Mouse (Mus musculus) kidney, adult 10 weeks (tissue): ENCODE measurements around the gene Itprip. TPM values are rescaled to one million over a fixed set of nuclear protein-coding genes. Genes with fewer than 3 reads are reported as not detected.

ENCODE experiments used
- polyA plus RNA-seq: library from polyadenylated mRNA; stranded (reverse); fragments of 350-450 nt; fragmentation: Illumina TruSeq; extraction: RNeasy Lipid Tissue Mini Kit (QIAGEN cat#74804); gene quantifications from one replicate; pipeline ENCODE4 v1.2.3, GENCODE M21; 2014; ENCODE audit warnings: low read depth, low replicate concordance

Itprip gene
- polyA plus RNA-seq = 0.32 TPM

DNA sequence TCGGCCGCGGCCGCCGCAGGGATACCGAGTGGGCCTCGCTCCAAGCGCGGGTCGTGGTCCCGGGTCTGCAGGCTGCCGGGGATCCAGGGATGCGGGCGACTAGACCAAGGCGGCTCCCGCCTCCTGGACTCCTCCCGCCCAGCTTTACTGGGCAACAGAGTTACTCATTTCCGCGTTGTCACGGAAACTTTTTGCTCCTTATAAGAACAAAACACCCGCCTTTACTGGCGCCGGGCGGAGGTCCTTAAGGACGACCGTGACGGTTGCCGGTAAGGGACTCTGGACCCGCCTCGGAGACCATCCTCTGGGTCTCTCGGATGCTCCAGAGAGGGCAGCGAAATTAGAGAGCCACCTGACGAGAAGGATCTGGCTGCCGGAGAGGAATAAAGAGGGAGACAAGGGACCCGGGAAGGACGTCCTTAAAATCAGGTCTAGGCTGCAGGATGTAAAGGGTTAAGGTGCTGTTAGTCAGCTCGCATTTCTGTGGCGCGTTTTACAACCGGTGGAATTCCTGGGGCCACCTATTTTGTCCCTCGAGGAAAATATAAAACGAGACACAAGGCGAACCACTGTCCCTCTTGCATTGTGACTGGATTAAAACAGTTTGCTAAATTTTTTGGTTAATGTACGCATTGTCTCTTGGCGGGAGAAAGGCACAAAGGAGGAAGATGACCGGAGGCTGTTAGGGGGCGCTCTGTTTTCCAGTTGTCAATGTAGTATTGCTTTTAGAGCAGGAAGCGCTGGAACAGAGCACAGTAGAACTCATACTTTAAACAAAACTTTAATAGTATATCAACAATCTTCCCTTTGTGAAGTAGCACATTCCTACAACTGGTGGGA is at the start of gene Itprip, which contains the start of gene Cfap43:
Gene Itprip (minus strand): TSS at position 174 of the 840 bp plus-strand sequence.
Gene Cfap43 (minus strand): TSS at position 162 of the 840 bp plus-strand sequence.

DNA sequence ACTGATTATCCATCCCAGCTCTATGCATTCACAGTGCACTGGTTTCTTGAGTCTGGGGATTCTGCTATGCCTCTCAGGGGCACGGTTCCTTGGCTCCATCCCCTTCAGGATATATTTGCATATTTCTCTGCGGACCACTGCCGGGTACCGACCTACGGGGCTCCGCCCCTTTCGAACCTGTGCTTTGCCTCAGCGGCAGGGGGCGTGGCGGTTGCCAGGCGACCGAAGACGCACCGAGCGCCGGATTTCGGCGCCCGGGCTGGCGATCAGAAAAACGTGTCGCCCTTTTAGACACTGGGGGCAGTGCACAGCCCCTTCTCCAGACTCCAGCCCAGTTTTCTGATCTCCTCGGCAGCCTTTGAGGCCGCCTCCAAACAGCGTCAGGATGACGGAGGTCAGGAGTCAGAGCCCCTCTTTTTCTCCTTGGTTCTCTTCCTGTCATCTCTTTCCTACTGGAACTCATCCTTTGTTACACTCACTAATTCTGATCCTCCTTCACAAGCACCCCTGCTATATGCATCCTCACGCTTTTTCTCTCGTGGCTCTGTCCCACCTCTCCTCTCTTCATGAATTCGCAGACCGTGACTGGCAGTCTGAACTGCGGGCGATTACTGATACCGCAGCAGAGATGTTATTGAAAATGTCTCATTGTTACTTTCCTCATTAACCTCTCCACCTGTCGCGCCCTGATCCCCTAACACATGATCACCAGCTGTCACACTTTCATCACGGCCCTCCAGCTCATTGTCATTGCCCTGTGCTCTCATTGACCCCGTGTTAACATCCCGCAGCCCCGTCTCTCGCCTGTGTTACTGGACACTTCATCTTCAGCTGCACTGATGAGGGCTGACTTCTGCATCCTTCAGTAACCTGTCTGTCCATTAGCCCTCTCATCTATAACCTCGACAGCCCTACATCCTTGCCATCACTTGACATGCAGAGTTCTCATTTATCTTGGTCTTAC is 18.6 kb upstream of the Itprip start, which contains the start of gene Cfap58:
Gene Cfap58 (plus strand): TSS at position 233 of the 964 bp plus-strand sequence.

DNA sequence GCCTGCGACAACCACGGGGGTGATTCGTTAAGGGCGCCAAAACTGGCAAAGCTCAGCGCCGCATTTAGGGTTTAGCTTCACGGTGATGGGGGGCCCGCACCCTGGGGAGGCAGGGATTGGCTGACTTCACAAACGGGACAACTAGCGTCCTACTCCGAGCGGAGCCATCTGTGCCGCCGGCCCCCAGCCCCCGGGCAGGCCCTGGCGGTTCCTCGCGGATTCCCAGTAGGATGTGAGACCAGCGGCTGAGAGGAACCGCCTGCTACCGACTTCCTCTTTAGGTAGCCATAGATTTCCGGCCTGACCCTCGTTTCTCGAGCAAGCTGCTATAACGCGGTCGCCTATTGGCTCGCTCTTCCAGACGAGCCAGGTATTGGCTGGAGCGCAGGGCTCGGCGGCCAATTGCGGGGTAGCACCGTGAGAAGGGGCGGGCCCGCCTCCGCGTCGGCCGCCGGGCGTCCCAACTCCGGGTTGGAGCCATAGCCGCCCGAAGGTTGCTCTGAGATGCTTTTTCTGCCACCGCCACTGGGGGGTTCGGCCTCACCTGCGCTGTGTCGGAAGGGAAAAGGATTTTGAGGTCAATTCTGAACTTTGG is 53.6 kb downstream of the Itprip start, which contains the start of gene Gsto2:
Gene Gsto2 (plus strand): TSS at position 182 of the 595 bp plus-strand sequence.

DNA sequence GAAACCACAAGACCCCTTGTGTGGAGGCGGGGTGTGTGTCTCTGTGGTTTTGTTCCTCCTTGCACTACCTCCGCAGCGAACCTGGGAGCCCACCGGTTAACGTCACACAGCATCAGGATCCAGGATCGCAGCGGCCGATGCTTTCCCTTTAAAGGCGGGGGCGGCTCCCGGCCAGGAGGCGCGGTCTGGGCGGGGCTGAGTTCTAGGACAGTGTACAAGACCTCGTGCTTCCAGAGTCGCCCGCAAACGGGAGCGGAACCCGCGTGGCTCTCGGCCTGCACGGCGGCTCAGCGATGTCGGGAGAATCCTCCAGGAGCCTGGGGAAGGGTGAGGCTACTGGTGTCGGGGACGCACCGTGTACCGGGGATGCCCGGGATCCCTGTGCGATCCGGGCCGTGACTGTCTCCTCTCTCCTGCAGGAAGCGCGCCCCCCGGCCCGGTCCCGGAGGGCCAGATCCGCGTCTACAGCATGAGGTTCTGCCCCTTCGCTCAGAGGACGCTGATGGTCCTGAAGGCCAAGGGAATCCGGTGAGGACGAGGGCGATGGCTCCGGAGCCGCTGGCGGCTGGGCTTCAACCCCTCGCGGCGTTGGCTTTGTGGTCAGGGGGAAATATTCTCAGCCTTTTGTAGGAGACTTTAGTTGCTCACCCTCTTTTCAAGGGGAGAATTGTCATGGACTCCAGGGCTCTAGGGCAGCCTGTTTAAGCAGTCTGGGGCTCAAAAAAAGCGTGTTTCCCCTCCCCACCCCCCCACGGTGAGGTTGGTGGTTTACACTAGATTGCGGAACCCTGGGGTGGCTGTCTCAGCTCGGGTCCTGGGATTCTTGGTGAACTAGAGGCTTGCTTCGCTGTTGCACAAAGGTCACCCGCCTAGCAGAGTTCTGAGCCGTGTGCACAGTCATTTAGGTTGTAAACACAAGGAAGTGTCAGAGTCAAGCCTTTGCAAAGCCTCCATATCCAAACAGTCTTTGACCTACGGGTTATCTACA is 64.0 kb downstream of the Itprip start, which contains the start of gene Gsto1:
Gene Gsto1 (plus strand): TSS at position 175 of the 988 bp plus-strand sequence.

Other genes starting within 250 kb of the Itprip start
- gene Col17a1, start 227.2 kb downstream of the Itprip start, polyA plus RNA-seq = not detected
- 160 TPM for gene Sfr1, start 187.6 kb downstream of the Itprip start, polyA plus RNA-seq
- gene Gsto1, start 64.3 kb downstream of the Itprip start, polyA plus RNA-seq = 144 TPM
- gene Gsto2, start 53.8 kb downstream of the Itprip start, polyA plus RNA-seq = 1.3 TPM
- gene Cfap43, start within 50 bp of the Itprip start, polyA plus RNA-seq = 0.08 TPM
- gene Cfap58, start 18.4 kb upstream of the Itprip start, polyA plus RNA-seq = not detected